Mouse (Mus musculus) stomach, embryonic 16.5 days (tissue): ENCODE data around the gene 1700029F12Rik. TPM values are rescaled to one million over a fixed set of nuclear protein-coding genes. Genes with fewer than 3 reads are reported as not detected.

Experiments used
- ATAC-seq: fragments of 200-750 bp; cut with Nextera tagmentation; 2 replicates; pipeline ENCODE4 v1.8.0; 2017; ENCODE audit warnings: moderate number of reproducible peaks, moderate TSS enrichment; ENCODE audit not compliant: insufficient read depth, low FRiP score
- H3K27ac ChIP-seq: fragments of 300-500 bp; sonication (generic); 2 replicates; pipeline ENCODE4 v1.5.1; 2014; ENCODE audit warnings: low read length
- H3K27me3 ChIP-seq: fragments of 300-500 bp; sonication (generic); 2 replicates; pipeline ENCODE4 v1.6.1; 2014; ENCODE audit warnings: low read length, control low read depth, mixed read lengths; ENCODE audit not compliant: control insufficient read depth, insufficient read depth
- H3K36me3 ChIP-seq: fragments of 300-500 bp; sonication (generic); 2 replicates; pipeline ENCODE4 v1.6.1; 2014; ENCODE audit warnings: low read length; ENCODE audit not compliant: control insufficient read depth, insufficient read depth
- H3K4me1 ChIP-seq: fragments of 300-500 bp; sonication (generic); 2 replicates; pipeline ENCODE4 v1.6.1; 2014; ENCODE audit warnings: low read length, control low read depth, mixed read lengths; ENCODE audit not compliant: control insufficient read depth, insufficient read depth
- H3K4me2 ChIP-seq: fragments of 300-500 bp; sonication (generic); 2 replicates; pipeline ENCODE4 v1.6.1; 2014; ENCODE audit warnings: low read depth, low read length, mixed read lengths
- H3K4me3 ChIP-seq: fragments of 300-500 bp; sonication (generic); replicated peaks from 2 replicates; pipeline ENCODE4 v1.5.1; 2014; ENCODE audit warnings: mild to moderate bottlenecking, low read length
- H3K9ac ChIP-seq: fragments of 300-500 bp; sonication (generic); 2 replicates; pipeline ENCODE4 v1.6.1; 2014; ENCODE audit warnings: low read length
- H3K9me3 ChIP-seq: fragments of 300-500 bp; sonication (generic); replicated peaks from 2 replicates; pipeline ENCODE4 v1.6.1; 2016; ENCODE audit warnings: low read length, control low read depth; ENCODE audit not compliant: control insufficient read depth
- WGBS: fragments of 180-500 bp; shearing (Covaris S2); extraction: QIAGEN DNeasy Blood & Tissue Kit; methylation state at CpG from one replicate; pipeline ENCODE4 v1.1.7; 2014; 5-methylcytosine and 5-hydroxymethylcytosine counted together
- polyA plus RNA-seq: library from polyadenylated mRNA; unstranded; fragments of >200 nt; fragmentation: Nextera tagmentation; extraction: Ambion mirVana; gene quantifications from 2 replicates; pipeline ENCODE4 v1.2.1, GENCODE M21; 2015

1700029F12Rik gene
- polyA plus RNA-seq, 1 experiment from 2014 or later = not detected

DNA sequence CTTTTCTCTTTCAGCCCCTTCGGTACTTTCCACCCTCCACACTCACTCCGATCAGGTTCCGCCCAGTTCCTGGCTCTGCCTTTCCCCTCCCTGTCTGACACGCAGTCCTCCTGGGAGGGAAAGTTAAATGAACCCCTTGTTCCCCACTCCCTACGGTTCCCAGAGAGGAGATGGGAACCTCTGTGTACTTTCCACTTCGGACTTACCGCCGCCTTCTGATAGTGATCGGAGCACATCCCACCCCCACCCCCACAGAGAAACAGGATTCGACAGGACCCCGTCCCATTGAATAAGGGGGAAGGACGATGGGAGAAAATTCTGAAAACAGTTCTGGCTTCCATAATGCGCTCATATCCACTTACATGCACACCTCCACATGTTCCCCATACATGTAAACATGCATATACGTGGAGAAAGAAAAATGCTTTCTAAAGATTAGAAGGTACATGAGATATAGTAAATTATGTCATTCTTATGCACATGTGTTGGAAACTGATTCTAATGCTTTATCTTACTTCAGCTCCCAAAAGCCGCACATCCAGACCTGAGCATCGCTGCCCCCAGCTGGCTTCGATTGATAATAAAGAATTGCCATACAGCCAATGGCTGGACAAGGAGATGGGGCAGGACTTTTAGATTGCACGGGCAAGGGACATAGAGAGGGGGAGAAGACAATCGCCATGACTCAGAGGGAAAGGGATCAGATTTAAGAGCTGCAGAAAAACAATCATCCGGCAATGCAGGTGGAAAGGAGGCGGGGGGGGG lies 26.5 kb downstream of the 1700029F12Rik start:
- peak; percentile 55; the same call in 1 of the 2 replicates for ATAC-seq
- no peak overlapping the region for H3K27ac ChIP-seq
- under 1% methylated on average over 20 of the region's 21 CpGs for WGBS
- peak overlapping the region; percentile 48; the same call in 1 of the 2 replicates for H3K9ac ChIP-seq
- H3K9me3 ChIP-seq = no peaks in the 10 kb centered on the region
- H3K4me3 ChIP-seq = peak overlapping the region; percentile 44
- H3K36me3 ChIP-seq = no peaks in the 10 kb centered on the region
- no peaks in the 10 kb centered on the region for H3K27me3 ChIP-seq
- peak overlapping the region; percentile 75 for H3K4me2 ChIP-seq
- H3K4me1 ChIP-seq = peaks cover 3% of the 10 kb centered on the region; the same call in 1 of the 2 replicates

DNA sequence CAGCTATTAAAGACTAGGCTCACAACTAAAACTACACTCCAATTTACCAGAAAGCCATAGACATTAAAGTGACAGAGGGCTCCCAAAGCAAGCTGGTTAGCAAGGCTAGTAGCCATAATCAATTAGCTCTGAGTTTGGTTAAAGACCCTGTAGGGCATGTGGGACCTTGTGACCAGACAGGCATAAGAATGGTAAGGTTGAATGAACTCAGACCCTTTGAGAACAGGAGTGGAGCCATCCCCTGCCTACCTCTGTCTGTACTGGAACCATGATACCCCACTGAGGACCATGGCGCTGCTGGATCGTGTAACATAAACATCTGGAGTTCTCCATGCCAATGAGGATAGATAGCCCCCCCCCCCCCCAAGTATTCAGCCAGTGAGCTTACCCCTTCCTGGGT lies 27.4 kb downstream of the 1700029F12Rik start:
- no peaks in the 10 kb centered on the region for H3K36me3 ChIP-seq
- no peak for ATAC-seq
- no peak overlapping the region for H3K4me3 ChIP-seq
- WGBS = 40% methylated on average over 2 of the region's 2 CpGs
- H3K27me3 ChIP-seq = no peaks in the 10 kb centered on the region
- no peak overlapping the region for H3K27ac ChIP-seq
- peaks cover 3% of the 10 kb centered on the region; the same call in 1 of the 2 replicates for H3K4me1 ChIP-seq
- no peak overlapping the region for H3K9ac ChIP-seq
- no peaks in the 10 kb centered on the region for H3K9me3 ChIP-seq
- peak overlapping the region; percentile 75 for H3K4me2 ChIP-seq

DNA sequence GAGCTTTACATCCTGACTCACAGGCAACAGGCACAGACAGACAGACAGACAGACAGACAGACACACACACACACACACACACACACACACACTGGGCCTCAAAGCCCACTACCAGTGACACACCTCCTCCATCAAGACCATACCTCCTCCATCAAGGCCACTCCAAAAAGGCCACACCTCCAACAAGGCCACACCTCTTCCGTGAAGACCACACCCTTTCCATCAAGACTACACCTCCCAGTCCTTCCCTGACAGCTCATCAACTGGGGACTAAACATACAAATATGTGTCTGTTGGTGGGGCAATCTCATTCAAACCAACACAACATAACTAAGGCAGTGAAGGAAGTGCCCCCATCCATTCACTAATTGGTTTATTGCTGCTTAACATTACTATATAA lies 37.1 kb downstream of the 1700029F12Rik start:
- Histone ChIP-seq H3K4me2 (no peak overlapping the region), H3K27ac (no peak overlapping the region), H3K27me3 (no peaks in the 10 kb centered on the region), H3K9me3 (no peaks in the 10 kb centered on the region), H3K4me1 (no peaks in the 10 kb centered on the region), H3K4me3 (no peak overlapping the region), H3K36me3 (no peaks in the 10 kb centered on the region), H3K9ac (no peak overlapping the region)
- WGBS = 68% methylated on average over 1 of the region's 1 CpGs
- no peak for ATAC-seq

DNA sequence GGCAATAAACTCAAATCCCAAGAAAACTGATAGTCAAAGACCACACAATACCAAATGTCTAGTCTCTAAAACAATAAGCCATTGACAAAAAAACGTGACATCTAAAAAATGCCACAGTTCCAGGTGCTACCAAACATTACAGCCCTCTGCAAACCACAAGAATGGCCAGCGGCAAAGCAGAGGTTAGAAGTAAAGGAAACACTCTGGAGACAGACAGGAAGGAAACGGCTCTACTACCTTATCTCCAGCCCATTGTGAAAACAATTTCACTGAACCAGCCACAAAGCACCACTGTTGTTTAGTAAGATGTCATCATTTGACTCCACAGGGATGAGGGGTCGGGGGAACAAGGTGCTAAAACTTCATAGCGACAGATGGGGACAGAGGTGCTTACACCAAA lies 38.9 kb downstream of the 1700029F12Rik start:
- H3K9me3 ChIP-seq = no peaks in the 10 kb centered on the region
- H3K9ac ChIP-seq = no peak overlapping the region
- H3K4me3 ChIP-seq = no peak overlapping the region
- H3K36me3 ChIP-seq = no peaks in the 10 kb centered on the region
- no peaks in the 10 kb centered on the region for H3K27me3 ChIP-seq
- no peak overlapping the region for H3K27ac ChIP-seq
- no peak overlapping the region for H3K4me2 ChIP-seq
- H3K4me1 ChIP-seq = no peaks in the 10 kb centered on the region
- no peak for ATAC-seq
- WGBS = 52% methylated on average over 5 of the region's 5 CpGs

DNA sequence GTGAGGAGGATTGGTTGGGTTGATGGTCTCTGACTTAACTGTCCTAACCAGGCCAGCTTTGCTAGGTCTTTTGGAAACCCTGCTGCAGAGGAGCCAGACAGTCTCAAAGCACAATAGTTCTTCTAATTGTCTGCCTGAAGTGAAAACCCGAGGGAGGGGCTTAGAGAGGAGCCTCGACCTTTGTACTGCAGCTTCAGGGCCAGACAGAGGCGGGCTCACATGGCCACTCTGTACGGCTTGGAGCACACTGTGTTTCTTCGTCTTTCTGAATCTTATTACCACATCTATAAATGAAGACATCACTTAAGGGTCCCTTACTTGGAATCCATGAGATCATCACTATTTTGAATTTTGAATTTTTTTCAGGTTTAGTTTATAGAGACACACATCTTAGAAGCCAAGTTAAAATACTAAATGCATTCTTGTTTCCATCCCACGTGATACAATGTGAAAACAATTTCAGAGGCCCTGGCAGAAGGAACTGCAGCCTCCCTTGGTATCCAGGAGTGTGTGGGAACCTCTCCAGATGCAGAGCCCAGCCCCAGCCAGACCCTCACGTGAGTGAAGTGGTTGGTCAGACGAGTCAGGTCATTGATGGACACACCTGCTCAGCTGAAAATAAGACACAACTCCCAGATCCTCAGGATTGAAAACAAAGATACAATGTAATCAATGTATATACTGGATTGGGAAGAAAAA lies 40.7 kb downstream of the 1700029F12Rik start:
- Histone ChIP-seq H3K36me3 (no peaks in the 10 kb centered on the region), H3K9ac (no peak overlapping the region), H3K27ac (no peak overlapping the region), H3K9me3 (no peaks in the 10 kb centered on the region), H3K4me2 (no peak overlapping the region), H3K4me1 (no peaks in the 10 kb centered on the region), H3K4me3 (no peak overlapping the region), H3K27me3 (no peaks in the 10 kb centered on the region)
- ATAC-seq = no peak
- WGBS = 43% methylated on average over 8 of the region's 8 CpGs

DNA sequence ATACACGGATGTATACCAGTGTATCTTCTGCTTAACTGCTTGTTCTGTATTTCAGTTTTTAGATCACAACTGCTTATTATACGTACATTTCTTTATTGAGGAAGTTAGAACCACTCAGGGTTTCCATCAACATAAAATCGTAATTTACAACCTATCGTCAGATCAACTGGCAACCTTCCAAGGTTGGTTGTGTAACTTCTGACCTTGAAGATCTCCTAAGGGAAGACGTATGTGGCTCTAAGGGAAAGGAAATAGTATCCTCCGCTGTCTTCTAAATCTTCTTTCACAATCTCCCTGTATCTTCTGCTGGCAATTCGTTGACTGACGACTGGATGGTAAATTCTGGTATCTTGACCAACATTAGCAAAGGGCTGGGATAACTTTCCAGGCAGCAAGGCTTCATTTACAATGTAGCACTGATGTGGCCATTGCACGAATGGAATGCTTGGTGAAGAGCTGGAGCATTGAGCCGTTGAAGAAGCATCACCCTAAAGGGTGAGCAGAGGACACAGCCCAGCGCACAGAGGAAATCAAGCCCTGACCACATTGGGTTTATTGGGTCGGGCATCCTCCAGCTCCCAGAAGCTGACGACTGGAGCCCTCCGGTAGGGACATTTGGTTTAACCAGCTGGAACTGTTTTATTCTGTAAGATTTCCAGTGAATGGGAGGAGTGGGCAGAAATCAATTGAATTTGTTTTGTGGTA lies 43.4 kb downstream of the 1700029F12Rik start:
- Histone ChIP-seq H3K4me3 (no peak overlapping the region), H3K4me2 (no peak overlapping the region), H3K9ac (no peak overlapping the region), H3K27me3 (no peaks in the 10 kb centered on the region), H3K4me1 (no peaks in the 10 kb centered on the region), H3K36me3 (no peaks in the 10 kb centered on the region), H3K9me3 (no peaks in the 10 kb centered on the region), H3K27ac (no peak overlapping the region)
- 78% methylated on average over 14 of the region's 14 CpGs for WGBS
- no peak for ATAC-seq

DNA sequence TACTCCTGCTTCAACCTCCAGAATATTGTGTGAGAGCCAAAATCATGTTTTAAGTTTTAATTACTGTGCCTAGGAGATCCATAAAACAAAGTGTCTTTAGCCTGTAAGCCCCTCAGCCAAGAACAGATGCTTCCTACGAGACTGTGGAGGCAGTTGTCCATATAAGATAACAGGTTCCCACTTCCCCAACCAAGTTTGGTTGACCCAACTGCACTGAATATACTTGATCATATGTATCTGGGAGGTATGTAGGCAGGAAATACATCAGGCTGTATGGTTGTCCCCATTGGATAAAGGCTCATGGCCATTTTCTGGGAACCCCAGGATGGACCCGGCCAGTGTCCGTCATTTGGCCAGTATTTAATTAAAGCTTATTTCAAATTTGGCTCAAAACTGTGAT lies 44.1 kb downstream of the 1700029F12Rik start:
- ATAC-seq = no peak
- Histone ChIP-seq H3K27me3 (no peaks in the 10 kb centered on the region), H3K9ac (no peak overlapping the region), H3K9me3 (no peaks in the 10 kb centered on the region), H3K36me3 (no peaks in the 10 kb centered on the region), H3K27ac (no peak overlapping the region), H3K4me3 (no peak overlapping the region), H3K4me2 (no peak overlapping the region), H3K4me1 (no peaks in the 10 kb centered on the region)
- WGBS = 82% methylated on average over 3 of the region's 3 CpGs

DNA sequence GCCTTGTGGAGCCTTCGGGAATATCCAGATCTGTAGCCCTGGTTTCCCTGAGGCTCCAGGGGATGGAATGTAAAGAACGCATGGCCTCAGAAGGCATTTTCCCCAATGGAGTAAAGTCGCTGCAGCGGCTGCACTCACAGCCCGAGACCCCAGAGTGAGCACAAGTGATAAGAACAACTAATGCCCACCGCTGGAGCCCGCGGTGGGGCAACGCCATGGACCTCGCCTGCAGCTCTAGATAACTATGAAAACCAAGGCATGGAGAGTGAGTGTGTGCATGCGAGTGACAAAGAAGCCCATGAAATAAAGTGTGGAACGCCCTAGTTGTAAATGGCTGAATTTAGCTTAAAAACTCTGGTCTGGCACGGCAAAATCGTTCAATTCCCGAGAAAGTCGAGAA lies 45.0 kb downstream of the 1700029F12Rik start:
- no peak overlapping the region for H3K4me2 ChIP-seq
- no peaks in the 10 kb centered on the region for H3K9me3 ChIP-seq
- H3K27ac ChIP-seq = no peak overlapping the region
- 93% methylated on average over 16 of the region's 16 CpGs for WGBS
- no peak for ATAC-seq
- no peak overlapping the region for H3K4me3 ChIP-seq
- no peaks in the 10 kb centered on the region for H3K27me3 ChIP-seq
- H3K4me1 ChIP-seq = no peaks in the 10 kb centered on the region
- H3K9ac ChIP-seq = no peak overlapping the region
- H3K36me3 ChIP-seq = no peaks in the 10 kb centered on the region
